Mouse (Mus musculus) myocyte (in vitro differentiated cells): ENCODE measurements around the gene Fam227b.
A peak's percentile ranks its signal among the peaks of the same experiment; 100 is the strongest.

ENCODE experiments used
- CEBPB ChIP-seq: IDR thresholded peaks from 2 replicates; pipeline ENCODE4 v1.6.1; 2011; ENCODE audit warnings: mild to moderate bottlenecking, moderate library complexity; ENCODE audit not compliant: poor library complexity, insufficient read depth, severe bottlenecking
- E2F4 ChIP-seq: IDR thresholded peaks from one replicate; pipeline ENCODE4 v1.6.1; 2011; ENCODE audit warnings: mild to moderate bottlenecking, control low read depth, moderate library complexity; ENCODE audit not compliant: insufficient read depth
- MAX ChIP-seq: IDR thresholded peaks from one replicate; pipeline ENCODE4 v1.6.1; 2011; ENCODE audit warnings: low read depth, mild to moderate bottlenecking, control low read depth
- MYOD1 ChIP-seq, 3 experiments: IDR thresholded peaks; one replicate each; pipeline ENCODE4 v1.6.1; 2011; ENCODE audit warnings: control low read depth in 2 of 3, low read depth in 2 of 3, mild to moderate bottlenecking in 2 of 3, moderate library complexity in 1 of 3; ENCODE audit not compliant: insufficient read length in 2 of 3, control insufficient read depth in 1 of 3
- MYOG ChIP-seq, 3 experiments: IDR thresholded peaks; one replicate each; pipeline ENCODE4 v1.6.1; 2011; ENCODE audit warnings: control low read depth in 2 of 3, low read depth in 2 of 3, mild to moderate bottlenecking in 2 of 3; ENCODE audit not compliant: insufficient read length in 2 of 3, control insufficient read depth in 1 of 3, insufficient read depth in 1 of 3
- POLR2A ChIP-seq: IDR thresholded peaks from one replicate; pipeline ENCODE4 v1.6.1; 2011; ENCODE audit warnings: low read depth, mild to moderate bottlenecking, control low read depth, moderate library complexity; ENCODE audit not compliant: insufficient read length
- POLR2AphosphoS2 ChIP-seq: IDR thresholded peaks from one replicate; pipeline ENCODE4 v1.6.1; 2011; ENCODE audit warnings: low read depth, control low read depth; ENCODE audit not compliant: insufficient read length
- SRF ChIP-seq: IDR thresholded peaks from one replicate; pipeline ENCODE4 v1.6.1; 2011; ENCODE audit warnings: low read depth; ENCODE audit not compliant: control insufficient read depth, insufficient read length
- TCF12 ChIP-seq: IDR thresholded peaks from one replicate; pipeline ENCODE4 v1.6.1; 2011; ENCODE audit warnings: mild to moderate bottlenecking, control low read depth; ENCODE audit not compliant: poor library complexity, insufficient read depth, severe bottlenecking
- TCF3 ChIP-seq: IDR thresholded peaks from one replicate; pipeline ENCODE4 v1.6.1; 2011; ENCODE audit warnings: low read depth, control low read depth; ENCODE audit not compliant: insufficient read length
- USF1 ChIP-seq: IDR thresholded peaks from one replicate; pipeline ENCODE4 v1.6.1; 2011; ENCODE audit warnings: low read depth, mild to moderate bottlenecking, control low read depth, moderate library complexity

- TF ChIP-seq E2F4 = no peak
- peak; percentile 40; the same call in 1 of the 2 replicates for TF ChIP-seq CEBPB
- TF ChIP-seq MAX = no peak
- TF ChIP-seq POLR2A = no peak
- no peak for TF ChIP-seq USF1
- TF ChIP-seq TCF12 = peak; percentile 37
- TF ChIP-seq POLR2AphosphoS2 = no peak
- no peak for TF ChIP-seq SRF
- TF ChIP-seq TCF3 = no peak
- TF ChIP-seq MYOG (IDR thresholded peaks at IDR 0.05; ENCODE audit: control insufficient read depth in 1 of 3, insufficient read depth in 1 of 3, insufficient read length in 2 of 3, low read depth in 2 of 3) = peak in 2 of 3 experiments; percentile 65 to 67
- peak in 1 of 3 experiments; percentile 47 for TF ChIP-seq MYOD1 (IDR thresholded peaks at IDR 0.05; ENCODE audit: control insufficient read depth in 1 of 3, insufficient read length in 2 of 3, low read depth in 2 of 3)
These were observed 98.1 kb downstream of the Fam227b start for GRCm38 (mm10) chr2:126053657-126054056.
